Mouse (Mus musculus): ENCODE measurements around the gene Evx1. TPM values are rescaled to one million over a fixed set of nuclear protein-coding genes. Genes with fewer than 3 reads are reported as not detected.

Gene Evx1
- polyA plus RNA-seq, 1 experiment: 0.02 TPM

DNA sequence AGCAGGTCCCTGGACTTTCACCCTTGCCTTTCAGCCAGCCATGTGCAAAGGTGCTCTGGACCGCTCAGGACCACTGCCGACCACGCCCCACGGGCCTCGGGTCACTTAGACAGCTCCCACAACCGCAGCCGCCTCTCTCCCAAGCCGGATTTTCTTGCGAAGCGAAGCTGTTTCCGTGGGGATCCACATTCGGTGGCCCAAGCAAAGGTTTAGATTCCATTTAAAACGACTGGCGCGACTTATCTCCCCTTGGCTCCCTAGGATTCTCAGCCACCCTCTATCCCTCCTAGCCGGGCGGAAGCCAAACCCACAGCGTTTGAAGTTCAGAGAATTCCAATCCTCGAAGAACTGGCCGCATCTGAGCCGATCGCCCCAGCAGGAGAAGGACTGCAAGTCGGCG is 2.9 kb upstream of the Evx1 start:
- TF ChIP-seq CTCF (IDR thresholded peaks at IDR 0.05; ENCODE audit: control insufficient read depth, insufficient read depth, insufficient replicate concordance, low read depth, low read length) (no peak), POLR2A (IDR thresholded peaks at IDR 0.05; ENCODE audit: control insufficient read depth, low read depth, low read length) (no peak)
- H3K27me3 ChIP-seq (ENCODE audit: control insufficient read depth, insufficient read depth, low read length): peaks cover 9% of the 10 kb centered on the region
- H3K4me1 ChIP-seq (ENCODE audit: control insufficient read depth, insufficient read depth, low read length): peaks cover 14% of the 10 kb centered on the region
- no peak overlapping the region for H3K4me3 ChIP-seq (ENCODE audit: control insufficient read depth, low read depth, low read length)
- H3K36me3 ChIP-seq (ENCODE audit: control insufficient read depth, insufficient read depth, low read length): no peaks in the 10 kb centered on the region
- no peak overlapping the region for H3K27ac ChIP-seq (ENCODE audit: control insufficient read depth, insufficient read depth, low read depth, low read length)

DNA sequence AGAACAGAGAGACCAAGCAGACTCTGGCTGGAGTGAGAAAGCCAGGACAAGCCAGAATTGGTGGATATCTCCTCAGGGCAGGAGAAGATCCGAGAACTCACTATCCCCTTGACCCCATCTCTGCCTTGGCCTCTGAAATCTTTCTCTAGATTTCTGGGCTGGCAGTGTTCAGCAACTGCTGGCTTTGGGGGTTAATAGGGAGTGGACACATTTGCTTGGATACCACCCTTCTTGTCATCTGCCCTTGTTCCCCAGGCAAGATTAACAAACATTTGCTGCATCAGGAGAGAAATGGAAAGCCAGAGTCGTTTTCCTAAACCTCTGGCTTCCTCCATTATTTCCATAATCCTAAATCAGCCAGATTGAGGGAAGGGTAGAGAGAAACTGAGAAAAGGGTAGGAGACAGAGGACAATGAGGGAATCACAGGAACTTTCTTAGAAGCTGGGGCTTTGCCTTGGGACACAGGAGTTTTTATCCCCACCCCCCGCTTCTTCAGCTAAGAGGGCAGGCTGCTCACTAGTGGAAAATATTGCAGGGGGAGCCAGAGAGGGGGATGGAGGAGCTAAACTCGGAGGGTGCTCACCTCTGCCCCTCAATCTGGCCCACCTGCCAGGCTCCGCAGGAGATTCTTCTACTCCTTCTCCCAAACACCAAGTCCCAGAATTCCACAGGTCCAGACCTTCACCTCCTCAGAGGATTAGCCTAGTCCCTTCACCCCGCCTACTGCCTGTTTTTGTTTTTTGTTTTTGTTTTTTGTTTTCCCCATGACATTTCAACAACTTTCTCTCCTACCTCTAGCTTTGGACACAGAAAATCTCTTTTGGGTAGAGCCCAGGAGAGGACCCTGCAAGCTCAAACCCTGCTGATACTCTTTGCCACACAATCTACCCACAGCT is 1.4 kb upstream of the Evx1 start:
- H3K4me1 ChIP-seq (ENCODE audit: control insufficient read depth, insufficient read depth, low read length): peaks cover 16% of the 10 kb centered on the region

DNA sequence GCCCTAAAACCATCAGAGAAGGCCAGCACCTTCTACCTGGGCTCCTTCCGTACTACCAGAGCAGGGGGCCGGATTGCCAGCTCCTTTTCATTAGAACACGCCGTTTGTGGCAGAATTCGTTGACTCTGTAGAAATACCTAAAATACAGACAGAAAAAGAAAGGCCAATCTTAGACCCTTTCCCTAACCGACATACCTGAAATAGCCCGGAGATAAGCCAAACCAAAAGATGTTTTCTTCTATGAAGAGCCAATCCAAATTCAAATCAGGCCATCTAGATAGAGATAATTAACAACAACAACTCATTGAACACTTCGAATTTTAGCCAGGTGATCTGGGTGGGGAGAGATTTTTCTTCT is 761 bp upstream of the Evx1 start:
- no peak for TF ChIP-seq CTCF (IDR thresholded peaks at IDR 0.05; ENCODE audit: control insufficient read depth, insufficient read depth, insufficient replicate concordance, low read depth, low read length)
- no peak for TF ChIP-seq POLR2A (IDR thresholded peaks at IDR 0.05; ENCODE audit: control insufficient read depth, low read depth, low read length)
- peaks cover 19% of the 10 kb centered on the region for H3K4me1 ChIP-seq (ENCODE audit: control insufficient read depth, insufficient read depth, low read length)
- no peaks in the 10 kb centered on the region for H3K36me3 ChIP-seq (ENCODE audit: control insufficient read depth, insufficient read depth, low read length)
- H3K27ac ChIP-seq (ENCODE audit: control insufficient read depth, insufficient read depth, low read depth, low read length): no peak overlapping the region
- no peak overlapping the region for H3K4me3 ChIP-seq (ENCODE audit: control insufficient read depth, low read depth, low read length)
- H3K27me3 ChIP-seq (ENCODE audit: control insufficient read depth, insufficient read depth, low read length): peaks cover 15% of the 10 kb centered on the region

More for the DNA sequence above, 1.4 kb upstream of the Evx1 start:
- H3K27ac ChIP-seq (ENCODE audit: control insufficient read depth, insufficient read depth, low read depth, low read length): no peak overlapping the region
- H3K27me3 ChIP-seq (ENCODE audit: control insufficient read depth, insufficient read depth, low read length): peaks cover 12% of the 10 kb centered on the region
- H3K4me3 ChIP-seq (ENCODE audit: control insufficient read depth, low read depth, low read length): no peak overlapping the region
- TF ChIP-seq CTCF (IDR thresholded peaks at IDR 0.05; ENCODE audit: control insufficient read depth, insufficient read depth, insufficient replicate concordance, low read depth, low read length) (no peak), POLR2A (IDR thresholded peaks at IDR 0.05; ENCODE audit: control insufficient read depth, low read depth, low read length) (no peak)
- no peaks in the 10 kb centered on the region for H3K36me3 ChIP-seq (ENCODE audit: control insufficient read depth, insufficient read depth, low read length)

DNA sequence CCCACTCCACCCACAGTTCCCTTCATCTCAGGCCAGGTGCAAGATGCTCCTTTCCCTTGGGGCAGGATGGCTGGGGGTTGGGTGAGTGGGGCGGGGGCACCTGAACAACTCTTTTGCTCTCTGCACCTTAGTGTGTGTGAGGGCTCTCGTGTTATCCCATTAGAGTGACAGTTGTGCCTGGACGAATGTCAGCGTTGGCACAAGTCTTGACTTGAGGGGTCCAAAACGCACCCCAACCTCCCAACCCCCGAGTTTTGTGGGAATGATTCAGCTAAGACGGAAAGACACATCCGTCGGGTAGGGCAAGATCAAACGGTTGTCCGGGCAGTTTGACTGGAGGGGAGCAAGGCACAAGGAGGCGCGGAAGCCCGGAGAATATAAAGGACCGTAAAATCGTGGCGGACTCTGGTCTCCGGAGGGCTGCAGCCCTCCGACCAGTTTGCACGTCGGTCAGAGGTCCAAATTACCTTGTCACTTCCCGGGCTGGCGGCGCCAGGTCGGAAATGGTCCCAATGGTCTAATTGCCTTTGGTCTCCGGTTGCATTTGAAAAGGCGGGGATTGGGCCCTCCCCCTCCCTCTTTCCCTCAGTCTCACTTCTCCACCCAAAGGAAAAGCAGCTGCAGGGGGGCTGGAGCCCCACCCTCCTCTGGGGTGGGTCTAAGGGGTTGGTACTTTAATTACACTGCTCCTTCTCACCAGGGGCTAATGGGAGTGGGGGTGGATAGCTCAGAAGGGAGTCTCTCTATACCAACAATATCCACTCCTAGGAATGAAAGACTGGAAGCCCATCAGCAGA is 1.2 kb downstream of the Evx1 start:
- Histone ChIP-seq H3K4me1 (ENCODE audit: control insufficient read depth, insufficient read depth, low read length) (peaks cover 19% of the 10 kb centered on the region), H3K36me3 (ENCODE audit: control insufficient read depth, insufficient read depth, low read length) (no peaks in the 10 kb centered on the region), H3K27me3 (ENCODE audit: control insufficient read depth, insufficient read depth, low read length) (peaks cover 15% of the 10 kb centered on the region), H3K27ac (ENCODE audit: control insufficient read depth, insufficient read depth, low read depth, low read length) (no peak overlapping the region), H3K4me3 (ENCODE audit: control insufficient read depth, low read depth, low read length) (no peak overlapping the region)
- TF ChIP-seq CTCF (IDR thresholded peaks at IDR 0.05; ENCODE audit: control insufficient read depth, insufficient read depth, insufficient replicate concordance, low read depth, low read length): no peak
- no peak for TF ChIP-seq POLR2A (IDR thresholded peaks at IDR 0.05; ENCODE audit: control insufficient read depth, low read depth, low read length)

DNA sequence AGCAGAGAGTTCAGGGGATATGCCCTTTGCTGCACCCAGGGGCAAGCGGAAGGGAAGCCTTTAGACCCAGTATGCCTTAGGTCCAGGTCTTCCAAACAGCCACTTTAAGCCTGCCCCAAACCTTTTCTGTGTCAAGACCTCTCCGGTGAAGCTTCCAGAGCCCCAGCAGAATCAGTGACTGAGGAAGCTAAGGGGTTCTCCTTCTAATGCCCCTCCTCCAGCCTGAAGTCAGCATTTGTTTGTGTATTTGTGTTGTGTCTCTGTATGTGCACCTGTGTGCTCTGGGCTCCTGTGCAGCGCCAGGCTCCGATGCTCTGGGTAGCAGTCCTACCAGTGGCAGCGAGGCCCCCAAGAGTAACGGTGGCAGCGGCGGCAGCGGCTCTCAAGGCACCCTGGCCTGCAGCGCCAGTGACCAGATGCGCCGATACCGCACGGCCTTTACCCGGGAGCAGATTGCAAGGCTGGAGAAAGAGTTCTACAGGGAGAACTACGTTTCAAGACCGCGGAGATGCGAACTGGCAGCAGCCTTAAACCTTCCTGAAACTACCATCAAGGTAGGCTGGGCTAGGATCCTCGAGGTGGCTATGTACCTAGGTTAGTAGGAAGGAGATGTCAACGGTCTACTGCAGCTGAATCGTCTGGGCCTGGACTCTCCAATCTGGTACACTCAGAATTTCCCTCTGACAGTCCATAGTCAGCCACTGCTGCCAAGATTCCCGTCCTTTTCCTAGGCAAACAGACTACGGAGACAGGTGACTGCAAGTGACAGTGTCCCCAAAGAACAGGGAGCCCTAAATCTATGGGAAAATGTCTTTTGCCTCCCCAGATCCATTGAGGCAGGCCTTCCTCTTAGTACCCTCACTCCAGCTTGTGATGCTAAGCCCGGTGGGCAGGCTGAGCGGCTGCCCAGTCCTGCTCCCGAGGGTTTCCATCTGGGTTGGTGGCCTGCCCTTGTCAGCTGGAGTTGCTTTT is 2.4 kb downstream of the Evx1 start:
- no peak for TF ChIP-seq CTCF (IDR thresholded peaks at IDR 0.05; ENCODE audit: control insufficient read depth, insufficient read depth, insufficient replicate concordance, low read depth, low read length)
- TF ChIP-seq POLR2A (IDR thresholded peaks at IDR 0.05; ENCODE audit: control insufficient read depth, low read depth, low read length): no peak
- Histone ChIP-seq H3K27ac (ENCODE audit: control insufficient read depth, insufficient read depth, low read depth, low read length) (no peak overlapping the region), H3K4me3 (ENCODE audit: control insufficient read depth, low read depth, low read length) (no peak overlapping the region), H3K27me3 (ENCODE audit: control insufficient read depth, insufficient read depth, low read length) (peaks cover 15% of the 10 kb centered on the region), H3K36me3 (ENCODE audit: control insufficient read depth, insufficient read depth, low read length) (no peaks in the 10 kb centered on the region), H3K4me1 (ENCODE audit: control insufficient read depth, insufficient read depth, low read length) (peaks cover 11% of the 10 kb centered on the region)

DNA sequence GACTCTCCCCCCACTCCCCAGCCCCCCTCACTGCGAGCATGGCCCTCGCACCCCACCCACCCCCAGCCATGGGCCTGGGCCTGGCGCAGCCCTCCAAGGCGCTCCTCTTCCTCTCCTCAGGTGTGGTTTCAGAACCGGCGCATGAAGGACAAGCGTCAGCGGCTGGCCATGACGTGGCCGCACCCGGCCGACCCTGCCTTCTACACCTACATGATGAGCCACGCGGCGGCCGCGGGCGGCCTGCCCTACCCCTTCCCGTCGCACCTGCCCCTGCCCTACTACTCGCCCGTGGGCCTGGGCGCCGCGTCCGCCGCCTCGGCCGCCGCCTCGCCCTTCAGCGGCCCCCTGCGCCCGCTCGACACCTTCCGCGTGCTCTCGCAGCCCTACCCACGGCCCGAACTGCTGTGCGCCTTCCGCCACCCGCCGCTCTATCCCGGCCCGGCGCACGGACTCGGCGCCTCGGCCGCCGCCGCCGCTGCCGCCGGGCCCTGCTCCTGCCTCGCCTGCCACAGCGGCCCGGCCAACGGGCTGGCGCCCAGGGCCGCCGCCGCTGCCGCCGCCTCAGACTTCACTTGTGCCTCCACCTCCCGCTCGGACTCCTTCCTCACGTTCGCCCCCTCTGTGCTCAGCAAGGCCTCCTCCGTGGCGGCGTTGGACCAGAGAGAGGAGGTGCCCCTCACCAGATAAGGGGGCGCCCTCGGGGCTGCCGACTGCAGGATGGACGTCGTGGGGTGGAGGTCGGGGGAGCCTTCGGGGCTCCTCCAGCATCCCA is 3.3 kb downstream of the Evx1 start:
- Histone ChIP-seq H3K27ac (ENCODE audit: control insufficient read depth, insufficient read depth, low read depth, low read length) (no peak overlapping the region), H3K27me3 (ENCODE audit: control insufficient read depth, insufficient read depth, low read length) (peaks cover 15% of the 10 kb centered on the region), H3K4me1 (ENCODE audit: control insufficient read depth, insufficient read depth, low read length) (peaks cover 11% of the 10 kb centered on the region), H3K36me3 (ENCODE audit: control insufficient read depth, insufficient read depth, low read length) (no peaks in the 10 kb centered on the region), H3K4me3 (ENCODE audit: control insufficient read depth, low read depth, low read length) (peak overlapping the region; percentile 37)
- no peak for TF ChIP-seq CTCF (IDR thresholded peaks at IDR 0.05; ENCODE audit: control insufficient read depth, insufficient read depth, insufficient replicate concordance, low read depth, low read length)
- no peak for TF ChIP-seq POLR2A (IDR thresholded peaks at IDR 0.05; ENCODE audit: control insufficient read depth, low read depth, low read length)
